Mouse (Mus musculus) thymus, postnatal 0 days (tissue): Measurements from ENCODE around the gene Cbfa2t3. TPM values are rescaled to one million over a fixed set of nuclear protein-coding genes. Genes with fewer than 3 reads are reported as not detected.

ENCODE experiments used
- microRNA-seq: library from miRNA; unstranded; fragments of <30 nt; microRNA quantifications from one replicate; pipeline ENCODE4, GENCODE M21; 2016; ENCODE audit warnings: borderline number of aligned reads
- polyA plus RNA-seq: library from polyadenylated mRNA; unstranded; fragments of >200 nt; fragmentation: Nextera tagmentation; extraction: Ambion mirVana; gene quantifications from 2 replicates; pipeline ENCODE4 v1.2.1, GENCODE M21; 2015

Gene Cbfa2t3
- polyA plus RNA-seq, 1 experiment from 2014 or later, result 16.7 TPM

Small RNA genes within 50 kb of the gene (microRNA-seq; reads per million reads assigned to microRNA genes)
- gene Mir6396, result not detected

Other genes starting within 250 kb of the Cbfa2t3 start
- gene Snai3, start 238.4 kb downstream of the Cbfa2t3 start, polyA plus RNA-seq, result 37.5 TPM in 2 replicates
- gene Rnf166, start 223.0 kb downstream of the Cbfa2t3 start, polyA plus RNA-seq, result 98.0 and 108 TPM in 2 replicates
- 72.9 and 75.3 TPM in 2 replicates for gene Ctu2, start 223.0 kb downstream of the Cbfa2t3 start, polyA plus RNA-seq
- 5.2 and 6.9 TPM in 2 replicates for gene Piezo1, start 147.8 kb downstream of the Cbfa2t3 start, polyA plus RNA-seq
- 50.6 and 51.1 TPM in 2 replicates for gene Cdt1, start 131.1 kb downstream of the Cbfa2t3 start, polyA plus RNA-seq
- 173 and 174 TPM in 2 replicates for gene Aprt, start 122.2 kb downstream of the Cbfa2t3 start, polyA plus RNA-seq
- 10.5 and 11.7 TPM in 2 replicates for gene Galns, start 87.6 kb downstream of the Cbfa2t3 start, polyA plus RNA-seq
- 52.9 and 56.9 TPM in 2 replicates for gene Trappc2l, start 87.5 kb downstream of the Cbfa2t3 start, polyA plus RNA-seq
- 0.36 and 0.43 TPM in 2 replicates for gene Pabpn1l, start 76.4 kb downstream of the Cbfa2t3 start, polyA plus RNA-seq
- gene Acsf3, start 76.4 kb upstream of the Cbfa2t3 start, polyA plus RNA-seq, result 13.8 and 14.0 TPM in 2 replicates
- gene Cdh15, start 148.9 kb upstream of the Cbfa2t3 start, polyA plus RNA-seq, result 0.21 and 0.36 TPM in 2 replicates